Mouse (Mus musculus): ENCODE measurements around the gene Ccnl2. TPM values are rescaled to one million over a fixed set of nuclear protein-coding genes. Genes with fewer than 3 reads are reported as not detected.
"Not testable (repeated sequence)": the region's sequence is repeated elsewhere in the genome, so short reads cannot be mapped to it uniquely, and the experiment has no call there.

Gene Ccnl2
- polyA plus RNA-seq, 1 experiment from 2014 or later = 130 TPM

GRCm38 (mm10) chr4:155785819-155786218 is 26.5 kb upstream of the Ccnl2 start, which contains the start of gene Tmem88b:
Tmem88b (minus strand) TSS chr4:155785874.
- Histone ChIP-seq H3K27me3 (replicated peaks; ENCODE audit: control insufficient read depth, insufficient read depth, low read length) (no peaks in the 10 kb centered on the region), H3K4me1 (ENCODE audit: control insufficient read depth, insufficient read depth, low read length) (peaks cover 15% of the 10 kb centered on the region), H3K9ac (ENCODE audit: low read depth, low read length) (peak within 1 kb of the TSS; percentile 91), H3K9me3 (ENCODE audit: control insufficient read depth, low read length) (no peaks in the 10 kb centered on the region), H3K4me2 (ENCODE audit: low read depth, low read length) (peak within 1 kb of the TSS; percentile 73), H3K27ac (ENCODE audit: low read length) (peak within 1 kb of the TSS; percentile 97), H3K4me3 (ENCODE audit: low read length) (peak within 1 kb of the TSS; percentile 76), H3K36me3 (ENCODE audit: control insufficient read depth, insufficient read depth, low read length) (no peaks in the 10 kb centered on the region)
- no peak for ATAC-seq
- 60% methylated on average over 5 of the region's 5 CpGs for WGBS

DNA sequence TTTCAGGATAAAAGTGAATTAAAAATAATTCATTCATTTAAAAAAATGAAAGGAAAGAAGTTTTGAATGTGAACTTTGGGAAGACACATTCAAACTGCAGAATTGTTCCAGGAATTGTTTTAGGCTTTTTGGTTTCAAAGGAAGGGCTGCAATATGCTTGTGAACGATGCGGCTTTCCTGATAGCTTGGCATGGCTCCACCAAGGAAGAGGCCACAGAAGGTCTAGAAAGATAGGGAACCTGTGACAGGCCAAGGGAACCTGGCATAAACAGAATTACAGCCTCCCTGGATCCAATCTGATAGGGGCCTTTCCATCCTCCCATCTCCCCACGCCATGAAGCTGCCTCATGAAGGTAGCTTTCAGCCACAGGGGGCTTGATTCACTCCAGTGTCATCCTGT is 24.0 kb upstream of the Ccnl2 start:
- Histone ChIP-seq H3K27ac (ENCODE audit: low read length) (no peak overlapping the region), H3K4me1 (ENCODE audit: control insufficient read depth, insufficient read depth, low read length) (peaks cover 12% of the 10 kb centered on the region), H3K27me3 (replicated peaks; ENCODE audit: control insufficient read depth, insufficient read depth, low read length) (no peaks in the 10 kb centered on the region), H3K9me3 (ENCODE audit: control insufficient read depth, low read length) (no peaks in the 10 kb centered on the region), H3K4me3 (ENCODE audit: low read length) (no peak overlapping the region), H3K36me3 (ENCODE audit: control insufficient read depth, insufficient read depth, low read length) (no peaks in the 10 kb centered on the region), H3K4me2 (ENCODE audit: low read depth, low read length) (no peak overlapping the region), H3K9ac (ENCODE audit: low read depth, low read length) (no peak overlapping the region)
- no peak for ATAC-seq
- WGBS = 68% methylated on average over 3 of the region's 3 CpGs

DNA sequence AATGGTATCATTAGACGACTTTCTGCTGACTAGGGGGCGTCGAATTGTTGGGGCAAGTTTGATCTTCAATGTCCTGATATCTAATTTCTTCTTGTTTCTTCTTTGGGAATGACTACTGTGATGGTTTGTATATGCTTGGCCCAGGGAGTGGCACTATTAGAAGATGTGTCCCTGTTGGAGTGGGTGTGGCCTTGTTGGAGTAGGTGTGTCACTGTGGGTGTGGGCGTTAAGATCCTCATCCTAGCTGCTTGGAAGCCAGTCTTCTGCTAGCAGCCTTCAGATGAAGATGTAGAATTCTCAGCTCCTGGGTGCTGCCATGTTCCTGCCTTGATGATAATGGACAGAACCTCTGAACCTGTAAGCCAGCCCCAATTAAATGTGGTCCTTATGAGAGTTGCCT is 23.5 kb upstream of the Ccnl2 start:
- 78% methylated on average over 4 of the region's 4 CpGs for WGBS
- not testable (repeated sequence) for H3K4me3 ChIP-seq (ENCODE audit: low read length); ATAC-seq; H3K27me3 ChIP-seq (replicated peaks; ENCODE audit: control insufficient read depth, insufficient read depth, low read length); H3K9me3 ChIP-seq (ENCODE audit: control insufficient read depth, low read length); H3K9ac ChIP-seq (ENCODE audit: low read depth, low read length); H3K27ac ChIP-seq (ENCODE audit: low read length); H3K36me3 ChIP-seq (ENCODE audit: control insufficient read depth, insufficient read depth, low read length); H3K4me2 ChIP-seq (ENCODE audit: low read depth, low read length)
- H3K4me1 ChIP-seq (ENCODE audit: control insufficient read depth, insufficient read depth, low read length) = peaks cover 12% of the 10 kb centered on the region

- no peak for ATAC-seq
- Histone ChIP-seq H3K36me3 (ENCODE audit: control insufficient read depth, insufficient read depth, low read length) (no peaks in the 10 kb centered on the region), H3K27ac (ENCODE audit: low read length) (no peak within 1 kb of the TSS), H3K4me3 (ENCODE audit: low read length) (no peak within 1 kb of the TSS), H3K9me3 (ENCODE audit: control insufficient read depth, low read length) (no peaks in the 10 kb centered on the region), H3K4me1 (ENCODE audit: control insufficient read depth, insufficient read depth, low read length) (0 out of 2 replicates have a peak, but pooled peaks cover 7% of the 10 kb centered on the region), H3K27me3 (replicated peaks; ENCODE audit: control insufficient read depth, insufficient read depth, low read length) (no peaks in the 10 kb centered on the region), H3K9ac (ENCODE audit: low read depth, low read length) (0 out of 2 replicates have a peak within 1 kb of the TSS, but pooled peaks have one; percentile 29), H3K4me2 (ENCODE audit: low read depth, low read length) (no peak within 1 kb of the TSS)
- WGBS = 69% methylated on average over 3 of the region's 3 CpGs
Observed at GRCm38 (mm10) chr4:155790021-155790489, 22.2 kb upstream of the Ccnl2 start, which contains the start of gene Ankrd65. Ankrd65 (plus strand) TSS chr4:155790439.

- Histone ChIP-seq H3K9ac (ENCODE audit: low read depth, low read length) (no peak overlapping the region), H3K4me1 (ENCODE audit: control insufficient read depth, insufficient read depth, low read length) (0 out of 2 replicates have a peak, but pooled peaks cover under 1% of the 10 kb centered on the region), H3K4me3 (ENCODE audit: low read length) (no peak overlapping the region), H3K9me3 (ENCODE audit: control insufficient read depth, low read length) (no peaks in the 10 kb centered on the region), H3K36me3 (ENCODE audit: control insufficient read depth, insufficient read depth, low read length) (no peaks in the 10 kb centered on the region), H3K27ac (ENCODE audit: low read length) (no peak overlapping the region), H3K27me3 (replicated peaks; ENCODE audit: control insufficient read depth, insufficient read depth, low read length) (no peaks in the 10 kb centered on the region), H3K4me2 (ENCODE audit: low read depth, low read length) (no peak overlapping the region)
- WGBS = 60% methylated on average over 3 of the region's 3 CpGs
- peak; percentile 55; the same call in 1 of the 2 replicates for ATAC-seq
Observed at GRCm38 (mm10) chr4:155790650-155791161, 21.6 kb upstream of the Ccnl2 start.

GRCm38 (mm10) chr4:155791240-155791933 is 20.9 kb upstream of the Ccnl2 start:
- 0 out of 2 replicates have a peak, but pooled peaks have one; percentile 17 for ATAC-seq
- Histone ChIP-seq H3K36me3 (ENCODE audit: control insufficient read depth, insufficient read depth, low read length) (no peaks in the 10 kb centered on the region), H3K9ac (ENCODE audit: low read depth, low read length) (0 out of 2 replicates have a peak overlapping the region, but pooled peaks have one; percentile 29), H3K4me2 (ENCODE audit: low read depth, low read length) (no peak overlapping the region), H3K9me3 (ENCODE audit: control insufficient read depth, low read length) (no peaks in the 10 kb centered on the region), H3K27me3 (replicated peaks; ENCODE audit: control insufficient read depth, insufficient read depth, low read length) (no peaks in the 10 kb centered on the region), H3K27ac (ENCODE audit: low read length) (no peak overlapping the region), H3K4me3 (ENCODE audit: low read length) (no peak overlapping the region), H3K4me1 (ENCODE audit: control insufficient read depth, insufficient read depth, low read length) (no peaks in the 10 kb centered on the region)
- WGBS = 72% methylated on average over 24 of the region's 24 CpGs

DNA sequence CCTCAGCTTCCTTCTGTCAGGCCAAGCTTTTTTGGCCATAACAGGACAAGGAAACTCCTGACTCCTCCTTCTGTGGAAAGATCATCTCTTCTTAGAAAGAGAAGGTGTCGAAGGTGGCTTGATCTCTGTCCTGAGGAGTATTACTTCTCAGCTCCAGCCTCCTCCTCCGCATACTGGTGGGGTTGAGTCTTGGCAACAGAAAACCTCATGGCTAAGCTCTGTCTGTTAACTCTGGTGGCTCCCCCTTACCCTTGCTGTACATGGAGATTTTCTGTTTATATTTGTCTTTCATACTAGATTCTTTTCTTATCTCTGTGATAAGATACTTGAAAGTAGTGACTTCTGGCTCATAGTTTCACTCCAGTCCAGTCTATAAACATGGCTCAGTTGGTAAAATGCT is 18.6 kb upstream of the Ccnl2 start:
- Histone ChIP-seq H3K4me2 (ENCODE audit: low read depth, low read length) (no peak overlapping the region), H3K4me3 (ENCODE audit: low read length) (no peak overlapping the region), H3K4me1 (ENCODE audit: control insufficient read depth, insufficient read depth, low read length) (no peaks in the 10 kb centered on the region), H3K36me3 (ENCODE audit: control insufficient read depth, insufficient read depth, low read length) (no peaks in the 10 kb centered on the region), H3K9ac (ENCODE audit: low read depth, low read length) (no peak overlapping the region), H3K27ac (ENCODE audit: low read length) (no peak overlapping the region), H3K9me3 (ENCODE audit: control insufficient read depth, low read length) (no peaks in the 10 kb centered on the region), H3K27me3 (replicated peaks; ENCODE audit: control insufficient read depth, insufficient read depth, low read length) (no peaks in the 10 kb centered on the region)
- 66% methylated on average over 2 of the region's 2 CpGs for WGBS
- ATAC-seq = no peak

GRCm38 (mm10) chr4:155802075-155802474 is 10.2 kb upstream of the Ccnl2 start:
- 92% methylated on average over 1 of the region's 1 CpGs for WGBS
- H3K27me3 ChIP-seq (replicated peaks; ENCODE audit: control insufficient read depth, insufficient read depth, low read length) = no peaks in the 10 kb centered on the region
- ATAC-seq = no peak

DNA sequence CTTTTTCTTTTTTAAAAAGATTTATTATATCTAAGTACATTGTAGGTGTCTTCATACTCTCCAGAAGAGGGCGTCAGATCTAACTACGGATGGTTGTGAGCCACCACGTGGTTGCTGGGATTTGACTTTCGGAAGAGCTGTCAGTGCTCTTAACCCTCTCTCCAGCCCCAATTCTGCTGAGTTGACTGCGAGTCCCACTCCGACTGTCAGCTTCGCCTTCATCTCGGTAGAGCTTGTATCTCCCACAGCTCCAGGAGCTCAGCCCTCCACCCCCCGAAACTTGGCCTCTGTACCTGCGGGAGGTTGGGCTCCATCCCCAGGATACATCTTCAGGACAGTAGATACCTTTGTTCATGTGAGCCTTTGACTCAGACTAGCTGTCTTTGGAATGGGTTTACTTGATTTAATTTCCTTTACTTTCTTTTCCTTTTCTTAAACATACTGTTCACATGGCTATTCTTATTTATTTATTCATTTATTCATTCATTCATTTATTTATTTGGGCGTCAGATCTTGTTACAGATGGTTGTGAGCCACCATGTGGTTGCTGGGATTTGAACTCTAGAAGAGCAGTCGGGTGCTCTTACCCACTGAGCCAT is 9.4 kb upstream of the Ccnl2 start, which contains the start of gene Mrpl20:
Gene Mrpl20, plus strand, starts transcription at position 138 of the 599 bp plus-strand sequence.
- 7% methylated on average over 12 of the region's 12 CpGs for WGBS
- peak; percentile 72 for ATAC-seq
- peaks cover 7% of the 10 kb centered on the region; the same call in 1 of the 2 replicates for H3K36me3 ChIP-seq (ENCODE audit: control insufficient read depth, insufficient read depth, low read length)

More at GRCm38 (mm10) chr4:155802075-155802474, 10.2 kb upstream of the Ccnl2 start:
- H3K4me2 ChIP-seq (ENCODE audit: low read depth, low read length) = no peak overlapping the region
- 0 out of 2 replicates have a peak, but pooled peaks cover 2% of the 10 kb centered on the region for H3K36me3 ChIP-seq (ENCODE audit: control insufficient read depth, insufficient read depth, low read length)
- H3K4me1 ChIP-seq (ENCODE audit: control insufficient read depth, insufficient read depth, low read length) = peaks cover 15% of the 10 kb centered on the region
- H3K27ac ChIP-seq (ENCODE audit: low read length) = no peak overlapping the region
- no peak overlapping the region for H3K9ac ChIP-seq (ENCODE audit: low read depth, low read length)
- no peaks in the 10 kb centered on the region for H3K9me3 ChIP-seq (ENCODE audit: control insufficient read depth, low read length)
- no peak overlapping the region for H3K4me3 ChIP-seq (ENCODE audit: low read length)

More for the DNA sequence above, 9.4 kb upstream of the Ccnl2 start, which contains the start of gene Mrpl20:
- Histone ChIP-seq H3K4me1 (ENCODE audit: control insufficient read depth, insufficient read depth, low read length) (peaks cover 15% of the 10 kb centered on the region), H3K9me3 (ENCODE audit: control insufficient read depth, low read length) (no peaks in the 10 kb centered on the region), H3K4me2 (ENCODE audit: low read depth, low read length) (peak within 1 kb of the TSS; percentile 78), H3K4me3 (ENCODE audit: low read length) (peak within 1 kb of the TSS; percentile 92), H3K9ac (ENCODE audit: low read depth, low read length) (peak within 1 kb of the TSS; percentile 85), H3K27me3 (replicated peaks; ENCODE audit: control insufficient read depth, insufficient read depth, low read length) (no peaks in the 10 kb centered on the region), H3K27ac (ENCODE audit: low read length) (peak within 1 kb of the TSS; percentile 80)

Measured in intestine, embryonic 16.5 days (tissue).